Mouse (Mus musculus): ENCODE measurements around the gene Catsperz. TPM values are rescaled to one million over a fixed set of nuclear protein-coding genes. Genes with fewer than 3 reads are reported as not detected.

Gene Catsperz
- polyA plus RNA-seq, 1 experiment from 2014 or later, result 0.70 TPM

GRCm38 (mm10) chr19:6969291-6969664, 44.1 kb upstream of the Catsperz start:
- ATAC-seq (replicated peaks; ENCODE audit: low FRiP score, low TSS enrichment, low read depth) (no peak), DNase-seq (ENCODE audit: low spot score) (no peak)
- peak overlapping the region; percentile 67 for H3K9ac ChIP-seq (ENCODE audit: low read length)
- H3K9me3 ChIP-seq (ENCODE audit: control insufficient read depth, low read length), result no peaks in the 10 kb centered on the region
- H3K4me2 ChIP-seq (ENCODE audit: low read length), result peak overlapping the region; percentile 60
- peaks cover 25% of the 10 kb centered on the region for H3K36me3 ChIP-seq (ENCODE audit: control insufficient read depth, insufficient read depth, low read length)
- 2% methylated on average over 20 of the region's 20 CpGs for WGBS
- H3K4me1 ChIP-seq (replicated peaks; ENCODE audit: control insufficient read depth, insufficient read depth, low read length), result peaks cover 38% of the 10 kb centered on the region
- H3K4me3 ChIP-seq (ENCODE audit: low read depth, low read length), result peak overlapping the region; percentile 72
- H3K27me3 ChIP-seq (replicated peaks; ENCODE audit: control insufficient read depth, insufficient read depth, low read length), result no peaks in the 10 kb centered on the region
- peak overlapping the region; percentile 69 for H3K27ac ChIP-seq (ENCODE audit: low read depth)

- Histone ChIP-seq H3K36me3 (ENCODE audit: control insufficient read depth, insufficient read depth, low read length) (peaks cover 31% of the 10 kb centered on the region), H3K9ac (ENCODE audit: low read length) (peak overlapping the region; percentile 67), H3K27ac (ENCODE audit: low read depth) (peak overlapping the region; percentile 69), H3K9me3 (ENCODE audit: control insufficient read depth, low read length) (no peaks in the 10 kb centered on the region), H3K4me2 (ENCODE audit: low read length) (peak overlapping the region; percentile 60), H3K27me3 (replicated peaks; ENCODE audit: control insufficient read depth, insufficient read depth, low read length) (no peaks in the 10 kb centered on the region), H3K4me3 (ENCODE audit: low read depth, low read length) (peak overlapping the region; percentile 72), H3K4me1 (replicated peaks; ENCODE audit: control insufficient read depth, insufficient read depth, low read length) (peaks cover 38% of the 10 kb centered on the region)
- WGBS, result 7% methylated on average over 15 of the region's 15 CpGs
- ATAC-seq (replicated peaks; ENCODE audit: low FRiP score, low TSS enrichment, low read depth) (peak; percentile 45), DNase-seq (ENCODE audit: low spot score) (peak; percentile 81)
These were observed 43.5 kb upstream of the Catsperz start for GRCm38 (mm10) chr19:6968491-6969271.

- ATAC-seq (replicated peaks; ENCODE audit: low FRiP score, low TSS enrichment, low read depth) (no peak), DNase-seq (ENCODE audit: low spot score) (no peak)
- Histone ChIP-seq H3K27me3 (replicated peaks; ENCODE audit: control insufficient read depth, insufficient read depth, low read length) (no peaks in the 10 kb centered on the region), H3K4me1 (replicated peaks; ENCODE audit: control insufficient read depth, insufficient read depth, low read length) (peaks cover 12% of the 10 kb centered on the region), H3K4me2 (ENCODE audit: low read length) (no peak overlapping the region), H3K9me3 (ENCODE audit: control insufficient read depth, low read length) (no peaks in the 10 kb centered on the region), H3K4me3 (ENCODE audit: low read depth, low read length) (no peak overlapping the region), H3K27ac (ENCODE audit: low read depth) (no peak overlapping the region), H3K9ac (ENCODE audit: low read length) (no peak overlapping the region), H3K36me3 (ENCODE audit: control insufficient read depth, insufficient read depth, low read length) (peaks cover 88% of the 10 kb centered on the region)
- WGBS, result 84% methylated on average over 10 of the region's 10 CpGs
These were observed 31.3 kb upstream of the Catsperz start for GRCm38 (mm10) chr19:6956461-6956860.

GRCm38 (mm10) chr19:6955424-6955823, 30.2 kb upstream of the Catsperz start:
- Histone ChIP-seq H3K4me2 (ENCODE audit: low read length) (no peak overlapping the region), H3K27ac (ENCODE audit: low read depth) (no peak overlapping the region), H3K4me1 (replicated peaks; ENCODE audit: control insufficient read depth, insufficient read depth, low read length) (peaks cover 12% of the 10 kb centered on the region), H3K9ac (ENCODE audit: low read length) (no peak overlapping the region), H3K4me3 (ENCODE audit: low read depth, low read length) (no peak overlapping the region), H3K27me3 (replicated peaks; ENCODE audit: control insufficient read depth, insufficient read depth, low read length) (no peaks in the 10 kb centered on the region), H3K36me3 (ENCODE audit: control insufficient read depth, insufficient read depth, low read length) (peaks cover 77% of the 10 kb centered on the region), H3K9me3 (ENCODE audit: control insufficient read depth, low read length) (no peaks in the 10 kb centered on the region)
- DNase-seq (ENCODE audit: low spot score), result no peak
- no peak for ATAC-seq (replicated peaks; ENCODE audit: low FRiP score, low TSS enrichment, low read depth)
- WGBS, result 77% methylated on average over 7 of the region's 7 CpGs

- no peak for ATAC-seq (replicated peaks; ENCODE audit: low FRiP score, low TSS enrichment, low read depth)
- Histone ChIP-seq H3K27me3 (replicated peaks; ENCODE audit: control insufficient read depth, insufficient read depth, low read length) (no peaks in the 10 kb centered on the region), H3K27ac (ENCODE audit: low read depth) (no peak overlapping the region), H3K9ac (ENCODE audit: low read length) (no peak overlapping the region), H3K4me1 (replicated peaks; ENCODE audit: control insufficient read depth, insufficient read depth, low read length) (peaks cover 20% of the 10 kb centered on the region), H3K4me3 (ENCODE audit: low read depth, low read length) (no peak overlapping the region), H3K36me3 (ENCODE audit: control insufficient read depth, insufficient read depth, low read length) (peaks cover 64% of the 10 kb centered on the region), H3K9me3 (ENCODE audit: control insufficient read depth, low read length) (no peaks in the 10 kb centered on the region), H3K4me2 (ENCODE audit: low read length) (no peak overlapping the region)
- no peak for DNase-seq (ENCODE audit: low spot score)
- WGBS, result 49% methylated on average over 8 of the region's 9 CpGs
These were observed 28.9 kb upstream of the Catsperz start for GRCm38 (mm10) chr19:6954046-6954445.

- Histone ChIP-seq H3K4me3 (ENCODE audit: low read depth, low read length) (peak overlapping the region; percentile 52; the same call in 1 of the 2 replicates), H3K27ac (ENCODE audit: low read depth) (peak overlapping the region; percentile 92), H3K27me3 (replicated peaks; ENCODE audit: control insufficient read depth, insufficient read depth, low read length) (no peaks in the 10 kb centered on the region), H3K9me3 (ENCODE audit: control insufficient read depth, low read length) (no peaks in the 10 kb centered on the region), H3K36me3 (ENCODE audit: control insufficient read depth, insufficient read depth, low read length) (peaks cover 50% of the 10 kb centered on the region), H3K9ac (ENCODE audit: low read length) (peak overlapping the region; percentile 61), H3K4me2 (ENCODE audit: low read length) (peak overlapping the region; percentile 94), H3K4me1 (replicated peaks; ENCODE audit: control insufficient read depth, insufficient read depth, low read length) (peaks cover 20% of the 10 kb centered on the region)
- WGBS, result 17% methylated on average over 3 of the region's 3 CpGs
- ATAC-seq (replicated peaks; ENCODE audit: low FRiP score, low TSS enrichment, low read depth) (no peak), DNase-seq (ENCODE audit: low spot score) (no peak)
These were observed 27.5 kb upstream of the Catsperz start for GRCm38 (mm10) chr19:6952712-6953037.

GRCm38 (mm10) chr19:6951994-6952711, 27.0 kb upstream of the Catsperz start:
- Histone ChIP-seq H3K27me3 (replicated peaks; ENCODE audit: control insufficient read depth, insufficient read depth, low read length) (no peaks in the 10 kb centered on the region), H3K4me2 (ENCODE audit: low read length) (peak overlapping the region; percentile 94), H3K4me1 (replicated peaks; ENCODE audit: control insufficient read depth, insufficient read depth, low read length) (peaks cover 20% of the 10 kb centered on the region), H3K27ac (ENCODE audit: low read depth) (peak overlapping the region; percentile 92), H3K9ac (ENCODE audit: low read length) (peak overlapping the region; percentile 61), H3K9me3 (ENCODE audit: control insufficient read depth, low read length) (no peaks in the 10 kb centered on the region), H3K4me3 (ENCODE audit: low read depth, low read length) (peak overlapping the region; percentile 52), H3K36me3 (ENCODE audit: control insufficient read depth, insufficient read depth, low read length) (peaks cover 45% of the 10 kb centered on the region)
- ATAC-seq (replicated peaks; ENCODE audit: low FRiP score, low TSS enrichment, low read depth), result peak; percentile 33
- WGBS, result 2% methylated on average over 31 of the region's 31 CpGs
- peak; percentile 86 for DNase-seq (ENCODE audit: low spot score)

GRCm38 (mm10) chr19:6951381-6951968, 26.3 kb upstream of the Catsperz start:
- Histone ChIP-seq H3K4me1 (replicated peaks; ENCODE audit: control insufficient read depth, insufficient read depth, low read length) (peaks cover 20% of the 10 kb centered on the region), H3K4me3 (ENCODE audit: low read depth, low read length) (peak overlapping the region; percentile 52), H3K27me3 (replicated peaks; ENCODE audit: control insufficient read depth, insufficient read depth, low read length) (no peaks in the 10 kb centered on the region), H3K4me2 (ENCODE audit: low read length) (peak overlapping the region; percentile 94), H3K27ac (ENCODE audit: low read depth) (peak overlapping the region; percentile 92), H3K9ac (ENCODE audit: low read length) (peak overlapping the region; percentile 61), H3K36me3 (ENCODE audit: control insufficient read depth, insufficient read depth, low read length) (peaks cover 38% of the 10 kb centered on the region), H3K9me3 (ENCODE audit: control insufficient read depth, low read length) (no peaks in the 10 kb centered on the region)
- under 1% methylated on average over 35 of the region's 35 CpGs for WGBS
- ATAC-seq (replicated peaks; ENCODE audit: low FRiP score, low TSS enrichment, low read depth) (peak; percentile 82), DNase-seq (ENCODE audit: low spot score) (peak; percentile 91)

All from intestine, embryonic 14.5 days (tissue).